Mouse (Mus musculus) CD8-positive naive resting alpha-beta T cell, adult 2 months (primary cell): ENCODE results near the gene Zfp87.

Source experiments
- DNase-seq, 2 experiments: peaks; one replicate each; pipeline ENCODE4 v3.0.0; 2022; ENCODE audit warnings: low read depth in 2 of 2, low spot score in 2 of 2

Zfp87 gene

GRCm38 (mm10) chr13:67525753-67526410 is at the start of gene Zfp87, which contains the start of gene Gm26965:
Gene Zfp87, minus strand, starts transcription at chr13:67526177.
Gene Gm26965, minus strand, starts transcription at chr13:67526151.
- DNase-seq: peak; percentile 88 to 89

DNA sequence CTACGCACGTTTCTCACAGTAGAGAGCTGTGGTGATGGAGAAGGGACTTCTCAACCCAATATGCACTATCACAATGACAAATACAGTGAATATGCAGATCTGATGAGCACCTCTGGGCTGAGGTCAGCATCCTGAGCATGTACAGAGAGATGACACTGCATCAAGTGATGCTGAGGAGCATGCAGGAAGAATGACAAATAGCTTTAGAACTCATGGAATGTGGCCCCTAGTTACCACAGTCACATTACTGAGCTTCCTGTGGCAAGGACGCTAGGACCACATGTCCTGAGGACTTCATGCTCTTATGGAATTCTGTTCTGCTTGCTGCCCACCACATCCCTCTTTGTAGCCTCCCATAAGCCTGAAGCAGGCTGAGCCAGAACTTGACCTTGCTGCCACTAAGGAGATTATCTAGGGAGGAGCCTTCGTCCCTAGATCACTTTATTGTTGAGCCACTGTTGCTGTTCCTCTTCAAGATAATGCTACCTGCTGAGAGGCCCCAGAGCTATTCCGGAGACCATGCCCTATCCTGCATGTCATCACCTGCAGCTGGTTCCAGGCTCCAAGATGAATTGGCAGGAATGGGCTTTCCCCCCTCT is 46.7 kb upstream of the Zfp87 start:
- no peak for DNase-seq

- DNase-seq: no peak
These were observed 27.8 kb upstream of the Zfp87 start, which contains the start of gene Zfp748 for GRCm38 (mm10) chr13:67553730-67554129. Gene Zfp748, minus strand, starts transcription at chr13:67553830.

- DNase-seq: peak; percentile 73 to 80
These were observed 26.7 kb upstream of the Zfp87 start for GRCm38 (mm10) chr13:67552505-67553346.

- no peak for DNase-seq
These were observed 20.0 kb upstream of the Zfp87 start for GRCm38 (mm10) chr13:67545941-67546340.

DNA sequence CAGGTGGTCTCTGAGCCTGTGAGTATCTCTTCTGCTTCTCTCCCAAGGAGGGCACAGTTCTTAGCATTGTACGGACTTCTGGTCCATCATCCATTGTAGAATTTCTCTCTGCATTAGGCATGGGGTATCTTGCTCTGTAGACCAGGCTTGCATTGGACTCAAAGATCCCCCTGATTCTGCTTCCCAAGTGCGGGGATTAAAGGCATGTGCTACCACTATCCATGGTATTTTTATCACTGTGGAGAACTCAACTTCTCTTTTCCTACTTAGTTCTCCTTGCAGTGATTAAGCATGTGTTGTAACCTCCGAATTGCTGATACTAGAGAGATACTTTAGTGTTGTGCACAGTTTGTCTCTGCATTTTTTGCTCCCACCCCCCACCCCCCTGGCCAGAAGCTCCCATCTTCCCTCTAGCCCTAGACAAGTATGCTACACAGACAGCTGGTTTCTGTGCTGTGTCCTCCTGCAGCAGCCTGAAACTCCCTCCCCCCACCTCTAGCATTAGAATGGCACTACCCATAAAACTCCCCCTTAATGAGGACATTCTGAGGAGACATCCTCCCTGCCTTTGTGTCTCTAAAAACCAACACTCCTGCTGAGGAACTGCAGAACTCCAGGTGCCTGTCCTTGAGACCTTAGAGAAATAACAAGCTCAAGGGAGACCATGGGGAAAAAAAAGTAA is 1.2 kb upstream of the Zfp87 start:
- DNase-seq: no peak

DNA sequence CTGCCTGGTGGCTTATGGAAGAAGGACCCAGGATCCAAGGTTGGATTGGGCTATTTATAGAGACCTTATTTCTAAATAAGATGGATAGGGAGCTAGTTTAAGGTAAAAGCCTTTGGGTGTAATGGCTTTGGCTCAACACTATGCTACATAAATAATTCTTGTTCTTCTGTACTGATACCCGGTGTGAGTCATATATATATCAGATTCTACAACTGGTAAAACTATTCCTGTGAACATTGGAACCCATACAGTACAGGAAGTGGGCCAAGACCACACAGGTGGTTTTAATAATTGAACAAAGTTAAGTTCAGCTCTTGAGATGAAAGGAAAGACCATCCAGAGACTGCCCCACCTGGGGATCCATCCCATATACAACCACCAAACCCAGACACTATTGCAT is 25.1 kb downstream of the Zfp87 start:
- DNase-seq: no peak

GRCm38 (mm10) chr13:67500084-67500719 is 25.8 kb downstream of the Zfp87 start, which contains the start of gene Zfp58:
Gene Zfp58, minus strand, starts transcription at chr13:67500555.
- peak; percentile 67 to 70 for DNase-seq

DNA sequence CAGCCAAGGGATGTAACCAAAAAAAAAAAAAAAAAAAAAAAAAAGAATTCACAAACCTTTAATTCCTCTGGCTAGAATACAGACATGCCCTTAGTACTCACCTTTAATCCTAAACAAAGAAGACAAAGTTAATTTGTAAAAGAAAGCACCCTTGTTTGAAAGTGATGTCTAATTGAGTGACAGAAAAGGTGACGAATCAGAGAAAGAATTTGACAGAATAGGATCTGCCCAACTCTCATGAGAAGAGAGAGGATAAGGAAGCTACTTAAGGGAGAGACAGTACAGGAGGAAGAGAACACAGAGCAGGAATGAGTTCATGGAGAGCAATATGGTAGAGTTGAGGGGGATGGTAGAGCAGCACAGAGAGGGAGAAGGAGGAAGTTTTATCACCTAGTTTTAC is 30.3 kb downstream of the Zfp87 start:
- DNase-seq: no peak

DNA sequence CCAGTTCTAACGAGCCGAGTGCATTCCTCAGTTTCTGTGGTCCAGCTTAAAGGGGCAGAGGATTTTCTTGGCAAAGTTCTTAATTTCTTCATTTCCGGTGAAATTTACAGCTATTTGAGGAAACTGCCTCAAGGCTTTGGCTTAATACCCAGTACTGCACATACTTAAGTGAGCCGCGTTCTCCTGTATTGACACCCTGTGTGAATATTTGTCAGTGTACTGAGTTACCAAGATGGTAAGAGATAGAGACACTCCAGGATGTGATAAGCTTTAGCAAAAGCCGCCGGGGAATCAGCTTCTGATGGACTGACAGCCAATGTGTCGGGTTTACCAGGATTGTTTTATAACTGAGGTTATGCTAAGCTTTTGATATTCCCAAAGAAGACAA is 41.6 kb downstream of the Zfp87 start:
- DNase-seq: no peak

DNA sequence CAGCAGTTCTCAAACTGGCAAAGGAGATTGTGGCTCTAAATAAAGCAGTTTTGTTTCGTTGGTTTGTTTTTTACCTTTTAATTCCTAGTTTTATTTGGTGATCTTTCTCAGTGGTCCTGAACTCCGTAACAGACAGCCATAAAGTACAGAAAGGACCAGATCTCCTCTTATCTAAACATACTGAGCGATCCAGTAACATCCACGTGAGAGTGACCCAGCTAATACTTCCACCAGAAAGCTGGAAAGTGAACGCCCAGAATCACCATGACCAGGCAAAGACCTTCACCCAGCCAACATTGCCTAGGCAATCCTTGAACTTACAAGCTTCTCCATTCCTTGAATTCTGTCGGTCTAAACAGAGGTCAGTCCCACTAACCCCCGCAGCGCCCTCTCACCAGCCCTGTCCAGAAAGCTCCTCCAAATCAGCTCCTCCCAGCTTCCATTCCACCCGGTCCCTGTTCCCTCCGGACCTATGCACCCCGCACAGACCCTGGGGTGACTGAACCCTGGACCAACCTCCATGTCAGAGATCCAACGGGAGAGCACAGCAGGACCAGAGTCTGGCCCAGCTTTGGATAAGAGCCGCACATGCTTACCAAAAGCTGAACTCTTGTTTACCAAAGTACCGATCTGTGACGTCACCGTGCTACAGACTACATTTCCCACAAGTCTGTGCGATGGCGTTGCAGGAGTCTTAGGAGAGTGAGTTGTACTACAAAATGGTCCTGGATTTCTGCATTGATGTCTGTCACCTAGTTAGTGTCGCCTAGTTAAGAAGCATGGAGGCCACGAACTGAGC is 42.2 kb downstream of the Zfp87 start, which contains the start of gene Zfp874b:
Gene Zfp874b, minus strand, starts transcription at position 634 of the 799 bp plus-strand sequence.
- peak; percentile 80 to 88 for DNase-seq

GRCm38 (mm10) chr13:67481528-67481927 is 44.4 kb downstream of the Zfp87 start:
- DNase-seq: no peak

- DNase-seq: no peak
These were observed 56.7 kb downstream of the Zfp87 start for GRCm38 (mm10) chr13:67469274-67469673.
